Mouse (Mus musculus) megakaryocyte-erythroid progenitor cell, adult 5 weeks (primary cell): ENCODE measurements around the gene Cpox. TPM values are rescaled to one million over a fixed set of nuclear protein-coding genes. Genes with fewer than 3 reads are reported as not detected.

Source experiments
- polyA plus RNA-seq: library from polyadenylated mRNA; stranded (reverse); fragments of >175 nt; gene quantifications from 2 replicates; pipeline ENCODE4 v1.2.3, GENCODE M21; 2012

Gene Cpox
- 22.4 and 29.8 TPM in 2 replicates for polyA plus RNA-seq

GRCm38 (mm10) chr16:58669917-58670630 is at the start of gene Cpox:
TSS of gene Cpox (plus strand) at chr16:58670292.

GRCm38 (mm10) chr16:58638689-58639175 is 31.4 kb upstream of the Cpox start, which contains the start of gene E330017A01Rik:
TSS of gene E330017A01Rik (minus strand) at chr16:58638739.

GRCm38 (mm10) chr16:58718666-58719120 is 48.6 kb downstream of the Cpox start, which contains the start of gene Gpr15:
TSS of gene Gpr15 (minus strand) at chr16:58719070.

GRCm38 (mm10) chr16:58727477-58728131 is 57.5 kb downstream of the Cpox start, which contains the start of gene Cldnd1:
TSS of gene Cldnd1 (plus strand) at chr16:58727910.

GRCm38 (mm10) chr16:58763076-58763475 is 93.0 kb downstream of the Cpox start, which contains the start of gene Olfr172:
TSS of gene Olfr172 (minus strand) at chr16:58763176.

Other genes starting within 250 kb of the Cpox start
- gene St3gal6, start 146.0 kb upstream of the Cpox start, polyA plus RNA-seq, result 5.4 and 6.1 TPM in 2 replicates
- gene Gm813, start 53.3 kb upstream of the Cpox start, polyA plus RNA-seq, result not detected in 2 replicates
- gene E330017A01Rik, start 31.6 kb upstream of the Cpox start, polyA plus RNA-seq, result not detected in 2 replicates
- not detected in 2 replicates for gene Gpr15, start 48.8 kb downstream of the Cpox start, polyA plus RNA-seq
- 3.1 and 3.6 TPM in 2 replicates for gene Cldnd1, start 57.6 kb downstream of the Cpox start, polyA plus RNA-seq
- gene Olfr172, start 92.9 kb downstream of the Cpox start, polyA plus RNA-seq, result not detected in 2 replicates
- 0.07 TPM in 1 of 2 replicates, not detected in the other for gene Olfr173, start 130.0 kb downstream of the Cpox start, polyA plus RNA-seq
- not detected in 2 replicates for gene Olfr175-ps1, start 156.5 kb downstream of the Cpox start, polyA plus RNA-seq
- not detected in 2 replicates for gene Olfr177, start 204.5 kb downstream of the Cpox start, polyA plus RNA-seq
- not detected in 2 replicates for gene Olfr178, start 221.8 kb downstream of the Cpox start, polyA plus RNA-seq